Mouse (Mus musculus) urinary bladder, adult 2 months (tissue): Measurements from ENCODE around the gene 4933436I01Rik. TPM values are rescaled to one million over a fixed set of nuclear protein-coding genes. Genes with fewer than 3 reads are reported as not detected.

Experiments
- DNase-seq: peaks from one replicate; pipeline ENCODE4 v3.0.0; 2022; ENCODE audit warnings: low spot score
- polyA plus RNA-seq: library from polyadenylated mRNA; depleted of rRNA; stranded (reverse); fragments of >200 nt; gene quantifications from 2 replicates; pipeline ENCODE4 v1.2.3, GENCODE M21; 2012; rRNA removed

Gene 4933436I01Rik
- not detected in 2 replicates for polyA plus RNA-seq

- no peak for DNase-seq
These were observed at the start of gene 4933436I01Rik for GRCm38 (mm10) chrX:67921350-67921749. TSS of gene 4933436I01Rik (minus strand) at chrX:67921450.

GRCm38 (mm10) chrX:67924769-67925470 is 3.7 kb upstream of the 4933436I01Rik start:
- no peak for DNase-seq

GRCm38 (mm10) chrX:67883406-67883805 is 37.8 kb downstream of the 4933436I01Rik start:
- DNase-seq = no peak

Other genes with a start within 250 kb of the 4933436I01Rik start
- gene Gm1140, start 227.9 kb downstream of the 4933436I01Rik start, polyA plus RNA-seq = not detected in 2 replicates
- gene Gm14692, start 225.8 kb downstream of the 4933436I01Rik start, polyA plus RNA-seq = not detected in 2 replicates